Mouse (Mus musculus) G1E (cell line): ENCODE data around the gene Dock2.

Source experiments
- CTCF ChIP-seq: IDR thresholded peaks from 2 replicates; pipeline ENCODE4 v1.5.1; 2012; ENCODE audit warnings: low read depth, low read length, inconsistent platforms, mixed read lengths
- GATA1 ChIP-seq: IDR thresholded peaks from 2 replicates; pipeline ENCODE4 v1.6.1; 2012; ENCODE audit warnings: borderline replicate concordance, low read length, inconsistent platforms, mixed read lengths
- POLR2AphosphoS5 ChIP-seq: IDR thresholded peaks from 2 replicates; pipeline ENCODE4 v1.6.1; 2012; ENCODE audit warnings: low read depth, low read length, inconsistent platforms; ENCODE audit not compliant: insufficient replicate concordance

DNA sequence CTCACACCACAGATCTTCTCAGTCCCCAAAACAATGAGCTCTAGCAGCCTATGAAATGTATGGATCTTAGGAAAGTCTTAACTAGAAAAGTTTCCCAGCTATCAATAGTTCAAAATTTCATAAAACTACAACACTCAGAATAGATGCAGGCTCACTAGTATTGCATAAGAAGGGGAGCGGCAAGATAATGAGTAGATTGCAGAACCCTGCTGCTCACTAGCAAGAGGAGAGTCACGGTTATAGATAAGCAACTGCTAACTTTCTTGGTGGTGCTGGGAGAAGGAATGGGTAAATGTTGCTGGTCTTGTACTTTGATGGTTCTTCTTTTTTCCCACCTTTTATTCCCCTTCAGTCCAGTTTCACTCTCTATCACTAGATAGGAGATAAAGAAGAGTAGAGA, 291.5 kb downstream of the Dock2 start:
- TF ChIP-seq POLR2AphosphoS5, result no peak
- no peak for TF ChIP-seq GATA1
- TF ChIP-seq CTCF, result no peak
